Mouse (Mus musculus) liver, adult (tissue): ENCODE results near the gene Lif.

ENCODE experiments used
- GATA4 ChIP-seq: IDR thresholded peaks from 2 replicates; pipeline ENCODE4 v1.6.1; 2014; ENCODE audit warnings: mild to moderate bottlenecking, low read length; ENCODE audit not compliant: insufficient replicate concordance

The Lif gene

GRCm38 (mm10) chr11:4296610-4297275 lies 39.4 kb downstream of the Lif start:
- no peak for TF ChIP-seq GATA4

GRCm38 (mm10) chr11:4297753-4298152 lies 40.4 kb downstream of the Lif start:
- TF ChIP-seq GATA4: no peak

GRCm38 (mm10) chr11:4298615-4299014 lies 41.3 kb downstream of the Lif start:
- no peak for TF ChIP-seq GATA4

- no peak for TF ChIP-seq GATA4
Measured at GRCm38 (mm10) chr11:4299191-4299590, 41.8 kb downstream of the Lif start.

- no peak for TF ChIP-seq GATA4
Measured at GRCm38 (mm10) chr11:4299735-4300474, 42.5 kb downstream of the Lif start.

GRCm38 (mm10) chr11:4300683-4301082 lies 43.3 kb downstream of the Lif start:
- no peak for TF ChIP-seq GATA4

- TF ChIP-seq GATA4: no peak
Measured at GRCm38 (mm10) chr11:4302363-4302913, 45.1 kb downstream of the Lif start.

- no peak for TF ChIP-seq GATA4
Measured at GRCm38 (mm10) chr11:4303033-4303432, 45.7 kb downstream of the Lif start.

- no peak for TF ChIP-seq GATA4
Measured at GRCm38 (mm10) chr11:4304203-4304602, 46.8 kb downstream of the Lif start.

GRCm38 (mm10) chr11:4305090-4305489 lies 47.7 kb downstream of the Lif start:
- no peak for TF ChIP-seq GATA4

GRCm38 (mm10) chr11:4306086-4306485 lies 48.7 kb downstream of the Lif start:
- no peak for TF ChIP-seq GATA4

GRCm38 (mm10) chr11:4308060-4308513 lies 50.7 kb downstream of the Lif start:
- no peak for TF ChIP-seq GATA4

GRCm38 (mm10) chr11:4308514-4309450 lies 51.4 kb downstream of the Lif start:
- no peak for TF ChIP-seq GATA4

- TF ChIP-seq GATA4: no peak
Measured at GRCm38 (mm10) chr11:4309613-4310012, 52.3 kb downstream of the Lif start.

- no peak for TF ChIP-seq GATA4
Measured at GRCm38 (mm10) chr11:4310324-4310723, 53.0 kb downstream of the Lif start.
